Mouse (Mus musculus): ENCODE results near the gene Tmeff2. TPM values are rescaled to one million over a fixed set of nuclear protein-coding genes. Genes with fewer than 3 reads are reported as not detected.

Gene Tmeff2
- total RNA-seq, 2 experiments from 2014 or later: 53.1 to 57.3 TPM

GRCm38 (mm10) chr1:50979358-50980081, 79.1 kb downstream of the Tmeff2 start:
- DNase-seq (ENCODE audit: low spot score in 2 of 2): no peak

GRCm38 (mm10) chr1:50980591-50980990, 80.1 kb downstream of the Tmeff2 start:
- peak in 1 of 2 experiments; percentile 55 for DNase-seq (ENCODE audit: low spot score in 2 of 2)

- DNase-seq (ENCODE audit: low spot score in 2 of 2): no peak
Observed at GRCm38 (mm10) chr1:50981151-50981828, 80.8 kb downstream of the Tmeff2 start.

GRCm38 (mm10) chr1:50990661-50991060, 90.2 kb downstream of the Tmeff2 start:
- no peak for DNase-seq (ENCODE audit: low spot score in 2 of 2)

- DNase-seq (ENCODE audit: low spot score in 2 of 2): no peak
Observed at GRCm38 (mm10) chr1:50994505-50994904, 94.1 kb downstream of the Tmeff2 start.

- no peak for DNase-seq (ENCODE audit: low spot score in 2 of 2)
Observed at GRCm38 (mm10) chr1:50999793-51000192, 99.3 kb downstream of the Tmeff2 start.

- no peak for DNase-seq (ENCODE audit: low spot score in 2 of 2)
Observed at GRCm38 (mm10) chr1:51008344-51008743, 107.9 kb downstream of the Tmeff2 start.

GRCm38 (mm10) chr1:51040249-51040648, 139.8 kb downstream of the Tmeff2 start:
- no peak for DNase-seq (ENCODE audit: low spot score in 2 of 2)

GRCm38 (mm10) chr1:51044810-51045209, 144.4 kb downstream of the Tmeff2 start:
- DNase-seq (ENCODE audit: low spot score in 2 of 2): no peak

GRCm38 (mm10) chr1:51064549-51064948, 164.1 kb downstream of the Tmeff2 start:
- no peak for DNase-seq (ENCODE audit: low spot score in 2 of 2)

GRCm38 (mm10) chr1:51065652-51066051, 165.2 kb downstream of the Tmeff2 start:
- no peak for DNase-seq (ENCODE audit: low spot score in 2 of 2)

GRCm38 (mm10) chr1:51068814-51069213, 168.4 kb downstream of the Tmeff2 start:
- peak in 1 of 2 experiments; percentile 31 for DNase-seq (ENCODE audit: low spot score in 2 of 2)

GRCm38 (mm10) chr1:51069288-51069687, 168.8 kb downstream of the Tmeff2 start:
- no peak for DNase-seq (ENCODE audit: low spot score in 2 of 2)

- no peak for DNase-seq (ENCODE audit: low spot score in 2 of 2)
Observed at GRCm38 (mm10) chr1:51074076-51074475, 173.6 kb downstream of the Tmeff2 start.

- no peak for DNase-seq (ENCODE audit: low spot score in 2 of 2)
Observed at GRCm38 (mm10) chr1:51075785-51076771, 175.6 kb downstream of the Tmeff2 start.

GRCm38 (mm10) chr1:51088921-51089320, 188.5 kb downstream of the Tmeff2 start:
- DNase-seq (ENCODE audit: low spot score in 2 of 2): no peak

GRCm38 (mm10) chr1:51089803-51090202, 189.4 kb downstream of the Tmeff2 start:
- DNase-seq (ENCODE audit: low spot score in 2 of 2): no peak

GRCm38 (mm10) chr1:51090212-51090761, 189.8 kb downstream of the Tmeff2 start:
- no peak for DNase-seq (ENCODE audit: low spot score in 2 of 2)

- no peak for DNase-seq (ENCODE audit: low spot score in 2 of 2)
Observed at GRCm38 (mm10) chr1:51094713-51095112, 194.3 kb downstream of the Tmeff2 start.

- DNase-seq (ENCODE audit: low spot score in 2 of 2): no peak
Observed at GRCm38 (mm10) chr1:51096848-51097598, 196.6 kb downstream of the Tmeff2 start.

All from layer of hippocampus, adult 18-20 months (tissue).